ENCODE assay signal across 20 mouse cellular contexts in genomic region chr8:94185791-94186190, GRCm38 (mm10). TPM values are rescaled to one million over a fixed set of nuclear protein-coding genes. Genes with fewer than 3 reads are reported as not detected.
DNase-seq lines count a peak whose midpoint lies in the region; ATAC-seq and TF ChIP-seq lines count a peak whose summit lies in the region.
"Had no signal": no experiment of that assay in that cellular context is flagged by ENCODE, and none has a peak within 500 bp of the region (broad histone marks: within the 10 kb centered on the region; RNA-seq: fewer than 3 reads in every experiment).

No protein-coding gene starts in this region.

- no peaks in the 10 kb centered on the region for H3K9me3 ChIP-seq in heart, embryonic 11.5 days (replicated peaks; ENCODE audit: control insufficient read depth, low read length)
- no peaks in the 10 kb centered on the region for H3K9me3 ChIP-seq in liver, embryonic 15.5 days (replicated peaks)
- H3K9me3 ChIP-seq: embryonic facial prominence, embryonic 13.5 days; limb, embryonic 10.5 days; lung, embryonic 15.5 days had no signal

- TF ChIP-seq POLR2A in testis, adult 2 months (IDR thresholded peaks at IDR 0.05; ENCODE audit: control insufficient read depth, low read depth, low read length) = no peak

- TF ChIP-seq CTCF in testis, adult 2 months (IDR thresholded peaks at IDR 0.05; ENCODE audit: control insufficient read depth, insufficient read depth, insufficient replicate concordance, low read depth, low read length) = no peak

- peaks cover 58% of the 10 kb centered on the region for H3K27me3 ChIP-seq in heart, embryonic 11.5 days (ENCODE audit: control insufficient read depth, insufficient read depth, low read length)
- no peaks in the 10 kb centered on the region; the same call in 1 of the 2 replicates for H3K27me3 ChIP-seq in testis, adult 2 months (ENCODE audit: control insufficient read depth, insufficient read depth, low read length)
- peaks cover 44% of the 10 kb centered on the region for H3K27me3 ChIP-seq in liver, embryonic 15.5 days

- no peak for DNase-seq in heart, adult 9 months (ENCODE audit: low spot score in 2 of 2)
- DNase-seq in testis, postnatal 10 days (ENCODE audit: low spot score) = no peak
- DNase-seq in Muller cell, postnatal 12 days (ENCODE audit: inconsistent ontology term) = no peak
- DNase-seq: cerebellum, adult 8-10 months; gastrocnemius, postnatal 10 days; kidney, postnatal 10 days had no signal

- H3K9ac ChIP-seq in heart, embryonic 11.5 days (ENCODE audit: low read depth, low read length) = no peak overlapping the region
- H3K9ac ChIP-seq in liver, embryonic 15.5 days = peak overlapping the region; percentile 57
- H3K9ac ChIP-seq: embryonic facial prominence, embryonic 13.5 days; lung, embryonic 15.5 days had no signal

- H3K27ac ChIP-seq in heart, embryonic 11.5 days (ENCODE audit: low read depth, low read length) = no peak overlapping the region; the same call in 1 of the 2 replicates
- H3K27ac ChIP-seq in testis, adult 2 months (ENCODE audit: control insufficient read depth, insufficient read depth, low read depth, low read length) = peak overlapping the region; percentile 49
- peak overlapping the region; percentile 92 for H3K27ac ChIP-seq in liver, embryonic 15.5 days (replicated peaks)
- H3K27ac ChIP-seq: embryonic facial prominence, embryonic 13.5 days; left cerebral cortex, adult 2 months; limb, embryonic 10.5 days; lung, embryonic 15.5 days had no signal

- no peaks in the 10 kb centered on the region for H3K36me3 ChIP-seq in heart, embryonic 11.5 days (ENCODE audit: control insufficient read depth, insufficient read depth, low read length)
- no peaks in the 10 kb centered on the region for H3K36me3 ChIP-seq in testis, adult 2 months (ENCODE audit: control insufficient read depth, insufficient read depth, low read length)
- H3K36me3 ChIP-seq in liver, embryonic 15.5 days (replicated peaks) = peaks cover 3% of the 10 kb centered on the region; the same call in 1 of the 2 replicates
- H3K36me3 ChIP-seq: embryonic facial prominence, embryonic 13.5 days; limb, embryonic 10.5 days; lung, embryonic 15.5 days had no signal

- peaks cover 17% of the 10 kb centered on the region for H3K4me1 ChIP-seq in heart, embryonic 11.5 days (ENCODE audit: control insufficient read depth, insufficient read depth, low read length)
- H3K4me1 ChIP-seq in testis, adult 2 months (ENCODE audit: control insufficient read depth, insufficient read depth, low read length) = peaks cover 18% of the 10 kb centered on the region
- peaks cover 87% of the 10 kb centered on the region for H3K4me1 ChIP-seq in liver, embryonic 15.5 days (replicated peaks)

- WGBS in heart, embryonic 11.5 days (ENCODE audit: insufficient replicate concordance) = 53% methylated on average over 6 of the region's 6 CpGs
- WGBS in liver, embryonic 15.5 days (ENCODE audit: insufficient replicate concordance) = 51% methylated on average over 6 of the region's 6 CpGs

- peak overlapping the region; percentile 34 for H3K4me2 ChIP-seq in heart, embryonic 11.5 days
- peak overlapping the region; percentile 75 for H3K4me2 ChIP-seq in liver, embryonic 15.5 days

- no peak for ATAC-seq in heart, embryonic 11.5 days (replicated peaks; ENCODE audit: insufficient number of reproducible peaks, low FRiP score, low TSS enrichment)
- no peak for ATAC-seq in liver, embryonic 15.5 days (ENCODE audit: insufficient read depth)
- ATAC-seq in inflammation-experienced regulatory T-cells, adult 6 months = no peak

- no peak overlapping the region for H3K4me3 ChIP-seq in heart, embryonic 11.5 days (ENCODE audit: low read depth, low read length)
- H3K4me3 ChIP-seq in testis, adult 2 months (ENCODE audit: control insufficient read depth, low read depth, low read length) = no peak overlapping the region
- peak overlapping the region; percentile 45 for H3K4me3 ChIP-seq in liver, embryonic 15.5 days (replicated peaks)
- H3K4me3 ChIP-seq: left cerebral cortex, adult 2 months; lung, embryonic 15.5 days had no signal

RNA-seq across cellular contexts. Expression of gene Mt1, which starts 6.9 kb away (rescaled TPM):
- 270 and 395 TPM in 2 replicates for polyA plus RNA-seq in heart, embryonic 11.5 days (2014; fragmentation: Nextera tagmentation; extraction: Ambion mirVana)
- 1,753 and 1,911 TPM in 2 replicates for polyA plus RNA-seq in testis, adult 2 months (2012; rRNA removed)
- 5,156 and 5,724 TPM in 2 replicates for polyA plus RNA-seq in liver, embryonic 15.5 days (2015; fragmentation: Nextera tagmentation; extraction: Ambion mirVana)
- 10 to 100 TPM in 1 of 3 experiments, 1 to 10 TPM in 2; 1.5 to 11.0 (median 2.6) TPM for polyA plus RNA-seq in inflammation-experienced regulatory T-cells, adult 6 months (2017; shearing (Covaris generic))

RNA-seq across cellular contexts. Expression of gene Mt2, which starts 13.3 kb away (rescaled TPM):
- polyA plus RNA-seq in heart, embryonic 11.5 days (2014; fragmentation: Nextera tagmentation; extraction: Ambion mirVana) = 58.5 and 102 TPM in 2 replicates
- polyA plus RNA-seq in testis, adult 2 months (2012; rRNA removed) = 232 and 277 TPM in 2 replicates
- polyA plus RNA-seq in liver, embryonic 15.5 days (2015; fragmentation: Nextera tagmentation; extraction: Ambion mirVana) = 1,256 and 1,483 TPM in 2 replicates
- polyA plus RNA-seq in inflammation-experienced regulatory T-cells, adult 6 months (2017; shearing (Covaris generic)) = under 1 TPM in 1 of 3 experiments, not detected in 2; 0.94 TPM

RNA-seq across cellular contexts. Expression of gene Nup93, which starts 28.6 kb away (rescaled TPM):
- 73.4 and 79.1 TPM in 2 replicates for polyA plus RNA-seq in heart, embryonic 11.5 days (2014; fragmentation: Nextera tagmentation; extraction: Ambion mirVana)
- polyA plus RNA-seq in testis, adult 2 months (2012; rRNA removed) = 24.9 and 27.1 TPM in 2 replicates
- 39.4 and 41.7 TPM in 2 replicates for polyA plus RNA-seq in liver, embryonic 15.5 days (2015; fragmentation: Nextera tagmentation; extraction: Ambion mirVana)
- 10 to 100 TPM; 29.9 to 37.2 (median 35.3) TPM for polyA plus RNA-seq in inflammation-experienced regulatory T-cells, adult 6 months (2017; shearing (Covaris generic))

RNA-seq across cellular contexts. Expression of gene Mt3, which starts 33.4 kb away (rescaled TPM):
- 22.7 TPM in 2 replicates for polyA plus RNA-seq in heart, embryonic 11.5 days (2014; fragmentation: Nextera tagmentation; extraction: Ambion mirVana)
- 6.3 and 9.4 TPM in 2 replicates for polyA plus RNA-seq in testis, adult 2 months (2012; rRNA removed)
- polyA plus RNA-seq in liver, embryonic 15.5 days (2015; fragmentation: Nextera tagmentation; extraction: Ambion mirVana) = 0.24 TPM in 1 of 2 replicates, not detected in the other
- polyA plus RNA-seq in inflammation-experienced regulatory T-cells, adult 6 months (2017; shearing (Covaris generic)) = 1 to 10 TPM in 1 of 3 experiments, not detected in 2; 5.9 TPM

RNA-seq across cellular contexts. Expression of gene Mt4, which starts 48.8 kb away (rescaled TPM):
- polyA plus RNA-seq in heart, embryonic 11.5 days (2014; fragmentation: Nextera tagmentation; extraction: Ambion mirVana) = not detected in 2 replicates
- polyA plus RNA-seq in testis, adult 2 months (2012; rRNA removed) = not detected in 2 replicates
- 0.81 and 1.2 TPM in 2 replicates for polyA plus RNA-seq in liver, embryonic 15.5 days (2015; fragmentation: Nextera tagmentation; extraction: Ambion mirVana)
- not detected for polyA plus RNA-seq in inflammation-experienced regulatory T-cells, adult 6 months (2017; shearing (Covaris generic))
- polyA plus RNA-seq: cortical plate, adult 2 months; embryonic facial prominence, embryonic 13.5 days; forebrain, embryonic 11.5 days; frontal cortex, adult 2 months; heart, embryonic 14.5 days; limb, embryonic 10.5 days; lung, embryonic 15.5 days; midbrain, embryonic 14.5 days; stomach, embryonic 14.5 days had no signal

Comparison
In these comparisons a context has a peak if more than half of its experiments do, and no peak if none do; other contexts are left out.
1. RNA of gene Mt1, which starts 6.9 kb away (polyA plus RNA-seq): 5,156 to 5,724 TPM in liver, embryonic 15.5 days, 1,753 to 1,911 TPM in testis, adult 2 months and 270 to 395 TPM in heart, embryonic 11.5 days; 1.5 to 11.0 TPM in inflammation-experienced regulatory T-cells, adult 6 months; every median in the first group is over 10 times any median in the second.
2. RNA of gene Mt2, which starts 13.3 kb away (polyA plus RNA-seq): 1,256 to 1,483 TPM in liver, embryonic 15.5 days, 232 to 277 TPM in testis, adult 2 months and 58.5 to 102 TPM in heart, embryonic 11.5 days; 0.94 TPM in inflammation-experienced regulatory T-cells, adult 6 months; every median in the first group is over 10 times any median in the second.